Mouse (Mus musculus): ENCODE measurements around the gene Hoxa6. TPM values are rescaled to one million over a fixed set of nuclear protein-coding genes. Genes with fewer than 3 reads are reported as not detected.

Hoxa6 gene
- polyA plus RNA-seq, 1 experiment = not detected

GRCm38 (mm10) chr6:52211170-52211935, 2.8 kb upstream of the Hoxa6 start:
- H3K27ac ChIP-seq (ENCODE audit: control insufficient read depth, insufficient read depth, low read depth, low read length, poor library complexity) = no peak overlapping the region
- 2% methylated on average over 37 of the region's 37 CpGs for WGBS
- peak; percentile 63 for TF ChIP-seq CTCF (IDR thresholded peaks at IDR 0.05; ENCODE audit: control insufficient read depth, insufficient read depth, low read length)
- TF ChIP-seq POLR2A (IDR thresholded peaks at IDR 0.05; ENCODE audit: borderline replicate concordance, control insufficient read depth, low read depth, low read length) = peak; percentile 28; the same call in 1 of the 2 replicates
- H3K4me3 ChIP-seq (replicated peaks; ENCODE audit: control insufficient read depth, low read depth, low read length) = peak overlapping the region; percentile 40
- no peaks in the 10 kb centered on the region; the same call in 1 of the 2 replicates for H3K4me1 ChIP-seq (ENCODE audit: control insufficient read depth, insufficient read depth, low read length)

- no peak overlapping the region for H3K27ac ChIP-seq (ENCODE audit: control insufficient read depth, insufficient read depth, low read depth, low read length, poor library complexity)
- WGBS = 41% methylated on average over 12 of the region's 12 CpGs
- H3K4me3 ChIP-seq (replicated peaks; ENCODE audit: control insufficient read depth, low read depth, low read length) = no peak overlapping the region
- TF ChIP-seq CTCF (IDR thresholded peaks at IDR 0.05; ENCODE audit: control insufficient read depth, insufficient read depth, low read length) (no peak), POLR2A (IDR thresholded peaks at IDR 0.05; ENCODE audit: borderline replicate concordance, control insufficient read depth, low read depth, low read length) (no peak)
- no peaks in the 10 kb centered on the region; the same call in 1 of the 2 replicates for H3K4me1 ChIP-seq (ENCODE audit: control insufficient read depth, insufficient read depth, low read length)
These were observed 1.1 kb upstream of the Hoxa6 start for GRCm38 (mm10) chr6:52209685-52210046.

- Histone ChIP-seq H3K4me1 (ENCODE audit: control insufficient read depth, insufficient read depth, low read length) (no peaks in the 10 kb centered on the region; the same call in 1 of the 2 replicates), H3K4me3 (replicated peaks; ENCODE audit: control insufficient read depth, low read depth, low read length) (no peak overlapping the region), H3K27ac (ENCODE audit: control insufficient read depth, insufficient read depth, low read depth, low read length, poor library complexity) (no peak overlapping the region)
- TF ChIP-seq CTCF (IDR thresholded peaks at IDR 0.05; ENCODE audit: control insufficient read depth, insufficient read depth, low read length) (no peak), POLR2A (IDR thresholded peaks at IDR 0.05; ENCODE audit: borderline replicate concordance, control insufficient read depth, low read depth, low read length) (no peak)
- 20% methylated on average over 18 of the region's 18 CpGs for WGBS
These were observed 554 bp upstream of the Hoxa6 start for GRCm38 (mm10) chr6:52208868-52209684.

GRCm38 (mm10) chr6:52207684-52207976, 892 bp downstream of the Hoxa6 start:
- Histone ChIP-seq H3K27ac (ENCODE audit: control insufficient read depth, insufficient read depth, low read depth, low read length, poor library complexity) (no peak overlapping the region), H3K4me3 (replicated peaks; ENCODE audit: control insufficient read depth, low read depth, low read length) (no peak overlapping the region), H3K4me1 (ENCODE audit: control insufficient read depth, insufficient read depth, low read length) (no peaks in the 10 kb centered on the region; the same call in 1 of the 2 replicates)
- no peak for TF ChIP-seq CTCF (IDR thresholded peaks at IDR 0.05; ENCODE audit: control insufficient read depth, insufficient read depth, low read length)
- no peak for TF ChIP-seq POLR2A (IDR thresholded peaks at IDR 0.05; ENCODE audit: borderline replicate concordance, control insufficient read depth, low read depth, low read length)

DNA sequence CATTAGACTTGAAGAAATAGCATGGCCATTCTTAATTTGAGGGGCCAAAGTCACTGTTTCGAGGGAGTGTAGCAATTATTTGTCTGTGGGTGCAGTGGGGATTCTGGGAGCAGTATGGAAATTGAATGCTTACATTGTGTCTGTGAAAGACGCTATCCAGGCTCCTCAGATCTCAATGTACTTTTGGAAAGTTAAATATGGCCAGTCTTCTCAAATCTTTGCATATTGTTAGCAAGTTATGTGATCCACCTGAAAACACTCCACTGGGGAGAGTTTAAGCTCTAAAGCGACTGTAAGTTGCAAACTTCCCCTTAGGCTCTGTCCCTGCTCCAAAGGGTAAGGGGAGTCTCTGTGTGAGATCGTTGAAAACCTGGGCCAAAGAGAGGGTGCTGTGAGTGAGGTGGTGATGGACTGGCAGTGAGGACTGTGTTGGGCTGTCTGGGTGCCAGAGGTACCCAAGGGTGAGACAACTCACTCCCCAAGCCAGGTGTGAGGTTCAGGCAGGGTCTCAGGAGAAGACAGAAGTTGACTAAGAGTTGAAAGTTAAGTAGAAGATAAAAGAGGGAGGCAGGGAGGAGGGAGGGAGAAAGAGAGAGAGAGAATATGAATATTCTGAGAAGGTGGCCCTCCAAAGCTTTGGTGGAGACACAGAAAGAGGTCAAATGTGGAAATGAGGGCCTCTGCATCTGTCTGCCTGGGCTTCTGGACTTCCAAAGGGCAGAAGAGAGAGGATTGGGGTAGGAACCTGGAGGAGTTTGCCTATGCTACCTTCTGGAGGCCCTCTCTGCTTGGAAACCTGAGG, 1.4 kb downstream of the Hoxa6 start:
- Histone ChIP-seq H3K27ac (ENCODE audit: control insufficient read depth, insufficient read depth, low read depth, low read length, poor library complexity) (no peak overlapping the region), H3K4me3 (replicated peaks; ENCODE audit: control insufficient read depth, low read depth, low read length) (no peak overlapping the region), H3K4me1 (ENCODE audit: control insufficient read depth, insufficient read depth, low read length) (no peaks in the 10 kb centered on the region; the same call in 1 of the 2 replicates)
- 71% methylated on average over 4 of the region's 4 CpGs for WGBS
- no peak for TF ChIP-seq POLR2A (IDR thresholded peaks at IDR 0.05; ENCODE audit: borderline replicate concordance, control insufficient read depth, low read depth, low read length)
- no peak for TF ChIP-seq CTCF (IDR thresholded peaks at IDR 0.05; ENCODE audit: control insufficient read depth, insufficient read depth, low read length)

GRCm38 (mm10) chr6:52205638-52206621, 2.6 kb downstream of the Hoxa6 start:
- no peak overlapping the region for H3K27ac ChIP-seq (ENCODE audit: control insufficient read depth, insufficient read depth, low read depth, low read length, poor library complexity)
- TF ChIP-seq CTCF (IDR thresholded peaks at IDR 0.05; ENCODE audit: control insufficient read depth, insufficient read depth, low read length) (no peak), POLR2A (IDR thresholded peaks at IDR 0.05; ENCODE audit: borderline replicate concordance, control insufficient read depth, low read depth, low read length) (no peak)
- 89% methylated on average over 55 of the region's 55 CpGs for WGBS
- no peak overlapping the region for H3K4me3 ChIP-seq (replicated peaks; ENCODE audit: control insufficient read depth, low read depth, low read length)
- H3K4me1 ChIP-seq (ENCODE audit: control insufficient read depth, insufficient read depth, low read length) = no peaks in the 10 kb centered on the region; the same call in 1 of the 2 replicates

DNA sequence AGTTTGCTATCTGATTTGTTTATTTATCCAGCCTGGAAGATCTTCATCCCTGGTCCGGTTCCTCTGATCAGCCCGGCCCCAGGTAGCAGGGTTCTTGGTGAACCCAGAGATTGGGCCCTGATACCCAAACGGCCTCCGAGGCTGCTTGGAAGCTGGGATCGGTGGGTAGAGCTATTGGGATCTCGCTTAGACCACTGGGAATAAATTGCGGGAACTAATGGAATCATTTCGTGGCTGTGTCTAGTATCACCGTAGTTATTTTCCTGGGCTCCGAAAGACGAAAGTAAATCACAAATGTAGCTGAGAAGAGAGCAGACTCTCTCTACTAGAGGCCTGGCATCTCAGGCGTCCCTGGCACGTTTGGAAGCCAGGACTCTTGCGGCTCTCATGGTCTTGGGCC, 3.3 kb downstream of the Hoxa6 start:
- Histone ChIP-seq H3K4me1 (ENCODE audit: control insufficient read depth, insufficient read depth, low read length) (no peaks in the 10 kb centered on the region; the same call in 1 of the 2 replicates), H3K4me3 (replicated peaks; ENCODE audit: control insufficient read depth, low read depth, low read length) (no peak overlapping the region), H3K27ac (ENCODE audit: control insufficient read depth, insufficient read depth, low read depth, low read length, poor library complexity) (no peak overlapping the region)
- TF ChIP-seq CTCF (IDR thresholded peaks at IDR 0.05; ENCODE audit: control insufficient read depth, insufficient read depth, low read length) = no peak
- TF ChIP-seq POLR2A (IDR thresholded peaks at IDR 0.05; ENCODE audit: borderline replicate concordance, control insufficient read depth, low read depth, low read length) = no peak
- 88% methylated on average over 14 of the region's 14 CpGs for WGBS
